Mouse (Mus musculus) kidney, adult 18-20 months (tissue): ENCODE measurements around the gene Zfp27.

ENCODE experiments used
- DNase-seq: peaks from one replicate; pipeline ENCODE4 v3.0.0; 2021

Zfp27 gene

DNA sequence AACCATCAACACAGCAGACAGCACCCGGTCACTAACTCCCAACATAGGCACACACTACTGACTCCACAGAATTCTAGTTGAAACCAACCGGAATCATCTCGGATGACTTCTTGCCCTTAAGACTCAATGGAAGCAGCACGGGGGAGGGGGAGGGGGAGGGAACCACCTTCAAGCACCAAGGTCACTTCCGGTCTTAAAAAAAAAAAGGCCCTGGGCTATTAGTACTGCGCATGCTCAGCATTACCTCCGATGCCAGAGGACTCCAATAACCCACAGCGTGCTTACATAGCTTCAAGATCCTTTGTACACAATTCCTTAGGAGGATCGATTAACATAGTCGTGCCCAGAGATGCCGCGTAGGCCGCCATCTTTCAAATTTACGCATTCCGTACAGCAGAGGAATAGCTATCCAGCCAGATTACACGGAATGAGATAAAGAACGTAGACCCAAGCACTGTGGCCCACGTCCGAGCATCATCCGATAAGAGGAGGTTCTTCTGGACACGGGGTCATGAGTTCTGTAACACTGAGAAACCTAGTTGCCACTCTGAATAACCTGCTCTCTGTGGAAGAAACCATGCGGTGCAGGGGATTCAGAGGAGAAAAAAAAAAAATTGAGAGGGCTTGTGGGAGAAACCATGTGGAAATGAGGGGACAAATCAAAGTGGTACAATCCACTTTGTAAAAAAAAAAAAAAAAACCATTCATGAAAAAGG is at the start of gene Zfp27:
Gene Zfp27, minus strand, starts transcription at position 607 of the 716 bp plus-strand sequence.
- peak; percentile 68 for DNase-seq

DNA sequence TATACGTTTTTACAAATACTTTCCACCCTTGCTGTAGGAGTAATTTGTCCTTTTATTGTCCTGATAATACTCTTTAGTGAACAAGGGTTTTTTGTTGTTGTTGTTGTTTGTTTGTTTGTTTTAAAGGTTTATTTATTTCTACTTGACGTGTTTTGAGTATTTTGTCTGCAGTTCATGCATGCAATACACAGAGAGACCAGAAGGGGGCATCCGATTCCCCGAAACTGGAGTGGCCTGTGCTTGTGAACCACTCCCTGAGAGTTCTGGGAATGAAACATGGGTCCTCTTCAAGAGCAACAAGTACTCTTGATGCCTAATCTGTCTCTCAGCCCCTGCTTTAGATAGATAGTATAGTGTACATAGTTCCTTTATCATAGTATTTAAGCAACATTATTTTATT is 48.4 kb upstream of the Zfp27 start:
- DNase-seq, result peak; percentile 53

DNA sequence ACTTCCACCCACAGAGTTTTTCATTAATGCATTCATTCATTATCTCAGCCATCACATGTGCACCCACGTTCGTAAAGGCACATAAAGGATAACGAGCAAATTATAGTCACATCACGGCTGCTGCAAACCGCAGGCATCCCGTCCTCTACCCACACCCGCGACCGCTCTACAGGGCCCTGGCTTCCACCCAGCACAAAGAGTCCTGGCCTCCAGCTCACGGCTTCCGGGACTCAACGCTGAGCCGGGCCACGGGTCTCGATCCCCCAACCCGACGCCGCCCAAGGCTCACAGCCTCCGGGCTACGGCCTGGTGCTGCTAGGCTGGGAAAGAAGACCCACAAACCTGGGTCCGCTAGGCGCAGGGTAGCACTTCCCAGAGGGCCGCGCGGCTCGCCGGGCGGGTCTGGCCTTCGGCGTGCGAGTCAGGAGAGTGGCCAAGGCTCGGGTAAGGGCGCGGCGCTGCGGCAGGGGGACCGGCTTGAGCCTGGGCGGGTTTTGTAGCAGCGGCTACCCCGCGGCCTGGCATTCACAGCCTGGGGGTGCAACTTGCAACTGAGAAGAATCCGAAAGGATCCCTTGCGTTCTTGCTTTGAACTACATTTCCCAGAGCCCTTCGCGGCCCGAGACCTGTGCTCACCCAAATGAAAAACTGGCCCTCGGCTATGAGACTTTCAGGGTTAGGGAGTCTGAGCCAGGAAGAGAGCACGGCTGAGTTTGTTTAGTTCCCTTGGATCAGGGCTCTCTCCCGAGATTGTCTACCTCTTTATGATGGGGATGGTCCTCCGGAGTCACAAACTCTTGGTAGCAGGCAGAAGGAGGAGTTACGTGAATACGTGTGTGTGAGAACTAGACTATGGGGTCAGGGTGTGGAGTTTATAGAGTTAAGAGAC is 47.4 kb upstream of the Zfp27 start, which contains the start of gene Zfp74:
Gene Zfp74, minus strand, starts transcription at position 577 of the 889 bp plus-strand sequence.
- peak; percentile 87 for DNase-seq

DNA sequence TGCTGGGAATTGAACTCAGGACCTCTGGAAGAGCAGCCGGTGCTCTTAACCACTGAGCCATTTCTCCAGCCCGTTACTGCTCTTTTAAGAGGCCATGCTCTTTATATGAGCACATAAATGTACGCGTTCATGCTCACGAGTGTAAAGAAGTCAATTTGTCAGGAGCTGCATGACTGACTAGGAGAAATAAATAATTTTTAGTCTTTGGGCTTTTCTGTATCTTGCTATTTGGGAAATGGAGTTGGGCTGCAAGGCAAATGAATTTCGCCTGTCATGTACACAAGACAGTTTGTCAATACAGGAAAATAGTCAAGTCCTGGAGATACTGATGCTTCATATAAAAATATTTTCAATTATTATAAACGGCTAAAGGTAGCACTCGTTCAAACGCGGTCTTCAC is 46.7 kb upstream of the Zfp27 start:
- no peak for DNase-seq

DNA sequence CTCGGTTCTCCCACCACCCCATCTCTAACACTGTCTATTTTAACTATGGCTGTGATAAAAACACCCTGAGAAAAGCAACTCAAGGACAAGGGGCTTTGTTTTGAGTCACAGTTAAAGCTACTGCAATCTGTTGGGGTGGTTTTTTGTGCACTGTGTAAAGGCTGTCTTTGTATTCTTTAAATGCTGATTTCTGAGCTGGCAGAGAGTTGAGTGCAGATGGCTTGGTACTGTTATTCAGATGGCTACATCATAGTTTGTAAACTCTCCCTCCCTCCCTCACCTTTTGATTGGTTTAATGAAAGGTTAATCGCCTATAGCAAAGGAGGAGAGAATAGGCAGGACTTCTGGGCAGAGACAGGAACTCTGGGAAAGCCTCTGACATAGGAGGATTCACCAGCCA is 37.8 kb upstream of the Zfp27 start:
- DNase-seq, result no peak

DNA sequence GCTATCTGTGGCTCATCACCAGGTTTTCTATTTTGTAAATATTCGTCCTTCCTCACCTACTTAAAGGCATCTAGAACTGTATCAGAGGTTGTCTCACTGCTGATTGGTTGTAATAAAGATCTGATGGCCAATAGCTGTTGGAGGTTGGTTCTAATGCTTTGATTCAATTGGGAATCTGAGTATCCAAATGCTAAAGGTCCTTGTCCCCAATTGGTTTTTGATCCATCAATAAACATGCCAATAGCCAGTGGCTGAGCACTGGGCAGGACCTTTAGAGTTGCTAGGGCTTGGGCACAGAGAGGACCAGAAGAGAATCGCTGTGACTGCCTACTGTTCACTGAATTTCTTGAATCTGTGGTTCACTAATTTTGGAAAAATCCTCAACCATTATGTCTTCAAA is 37.3 kb upstream of the Zfp27 start:
- DNase-seq, result no peak

DNA sequence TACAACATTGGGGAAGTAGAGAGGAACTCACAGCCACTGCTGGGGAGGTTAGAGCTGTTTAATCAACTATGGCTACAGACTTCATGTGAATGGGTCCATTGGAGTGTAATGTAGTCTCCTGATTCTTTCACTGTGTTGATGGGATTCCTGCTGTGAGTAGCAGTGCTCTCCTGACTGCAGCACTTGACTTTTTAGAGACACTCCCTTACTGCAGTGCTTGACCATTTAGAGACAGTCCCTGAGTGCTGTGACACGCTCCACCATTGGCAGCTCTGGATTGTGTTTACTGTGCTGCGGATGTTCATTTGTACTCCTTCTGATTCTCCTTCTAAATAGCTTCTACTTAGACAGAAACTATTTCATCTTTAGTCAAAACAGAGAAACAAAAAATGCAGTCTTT is 36.4 kb upstream of the Zfp27 start:
- DNase-seq, result no peak

DNA sequence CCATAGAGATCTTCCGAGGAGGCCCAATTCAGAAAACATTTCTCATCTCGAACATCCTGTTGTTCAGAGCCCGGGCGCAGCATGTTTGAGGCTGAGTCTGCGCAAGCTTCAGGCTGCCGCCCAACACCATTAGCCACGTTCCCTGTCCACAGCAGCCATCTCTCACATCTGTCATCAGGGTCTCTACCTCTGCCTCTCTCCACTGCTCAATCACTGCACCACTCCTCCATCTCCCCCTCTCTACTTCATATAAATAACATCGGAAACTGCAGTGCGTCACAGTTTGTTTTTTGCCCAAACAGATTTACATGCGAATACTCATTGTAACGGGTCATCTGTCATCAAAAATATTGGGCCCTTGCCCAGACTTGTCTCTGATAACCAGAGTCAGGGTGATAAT is 34.7 kb upstream of the Zfp27 start:
- no peak for DNase-seq

DNA sequence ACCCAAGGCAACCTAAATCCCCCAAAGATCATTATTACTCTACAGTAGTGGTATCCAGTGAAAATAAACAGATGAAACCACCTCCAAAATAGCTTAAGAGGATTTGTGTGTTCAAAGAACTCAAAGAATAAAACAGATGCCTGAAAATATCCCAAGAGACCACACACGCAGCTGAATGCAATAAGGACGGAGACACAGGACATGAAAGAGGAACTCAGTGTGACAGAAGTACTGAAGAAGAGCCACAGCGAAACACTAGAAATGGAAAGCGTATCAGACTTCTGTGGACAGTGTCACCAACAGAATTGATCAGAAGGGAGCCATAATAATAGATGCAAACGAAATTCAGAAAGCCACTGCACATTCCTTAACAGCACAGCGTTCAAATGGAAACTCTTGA is 32.5 kb upstream of the Zfp27 start:
- DNase-seq, result no peak

DNA sequence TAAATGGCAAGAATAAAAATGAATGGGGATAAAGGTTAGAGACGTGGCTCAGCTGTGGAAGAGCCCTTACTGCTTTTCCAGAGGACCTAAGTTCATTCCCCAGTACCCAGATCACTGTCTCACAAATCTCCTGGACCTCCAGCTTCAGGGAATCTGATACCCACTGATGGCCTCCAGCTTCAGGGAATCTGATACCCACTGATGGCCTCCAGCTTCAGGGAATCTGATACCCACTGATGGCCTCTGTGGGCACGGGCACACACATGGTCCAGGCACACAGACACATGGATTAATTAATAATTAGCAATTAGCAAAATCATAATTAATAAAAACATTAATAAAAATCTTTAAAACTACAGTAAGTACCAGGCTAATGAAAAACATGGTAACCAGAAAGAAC is 16.4 kb upstream of the Zfp27 start:
- DNase-seq, result no peak

DNA sequence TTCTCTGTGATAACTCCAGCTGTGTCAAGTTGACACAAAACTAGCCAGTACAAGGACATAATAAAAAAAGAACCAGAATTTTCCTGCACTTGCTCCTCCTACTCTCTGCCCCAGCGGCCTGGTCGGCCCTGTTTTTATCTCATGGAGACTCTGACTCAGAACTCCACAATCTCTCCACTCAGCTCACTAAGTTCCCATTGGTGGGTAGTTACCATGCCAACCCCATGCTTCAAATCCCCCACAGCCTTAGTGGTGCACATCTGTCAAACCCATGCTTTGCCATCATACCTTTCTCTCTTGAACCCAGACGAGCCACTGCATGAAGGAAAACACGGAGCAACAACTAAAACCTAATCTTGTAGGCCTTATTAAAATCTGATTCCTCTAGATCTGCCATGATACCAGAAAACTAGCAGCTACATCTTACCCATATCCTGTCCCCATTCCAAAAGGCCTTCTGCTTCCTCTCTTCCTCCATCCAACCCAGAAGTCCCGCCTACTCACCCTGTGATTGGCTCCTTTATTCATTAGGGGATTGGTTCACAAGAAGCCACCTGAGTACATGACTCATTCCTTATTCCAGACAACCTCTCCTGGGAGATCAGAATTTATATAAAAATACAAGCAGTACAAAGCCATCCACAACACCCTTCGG is 15.2 kb upstream of the Zfp27 start:
- no peak for DNase-seq

DNA sequence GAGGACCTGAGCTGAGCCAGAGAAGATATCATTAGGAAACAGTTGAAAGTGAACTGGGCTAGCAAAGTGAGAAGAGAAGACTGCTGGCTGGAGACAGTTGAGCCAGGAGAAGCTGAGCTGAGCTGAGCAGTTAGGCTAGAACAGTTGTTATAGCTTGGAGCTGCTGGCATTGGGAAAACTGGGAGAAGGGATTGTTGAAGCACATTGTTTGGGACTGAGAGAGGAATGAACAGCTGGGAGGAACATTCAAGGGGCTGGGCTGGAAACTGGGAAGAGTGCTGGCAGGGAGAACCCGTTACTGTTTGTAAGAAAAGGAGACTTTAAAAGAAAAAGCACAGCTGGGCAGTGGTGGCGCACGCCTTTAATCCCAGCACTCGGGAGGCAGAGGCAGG is 11.7 kb upstream of the Zfp27 start:
- no peak for DNase-seq

DNA sequence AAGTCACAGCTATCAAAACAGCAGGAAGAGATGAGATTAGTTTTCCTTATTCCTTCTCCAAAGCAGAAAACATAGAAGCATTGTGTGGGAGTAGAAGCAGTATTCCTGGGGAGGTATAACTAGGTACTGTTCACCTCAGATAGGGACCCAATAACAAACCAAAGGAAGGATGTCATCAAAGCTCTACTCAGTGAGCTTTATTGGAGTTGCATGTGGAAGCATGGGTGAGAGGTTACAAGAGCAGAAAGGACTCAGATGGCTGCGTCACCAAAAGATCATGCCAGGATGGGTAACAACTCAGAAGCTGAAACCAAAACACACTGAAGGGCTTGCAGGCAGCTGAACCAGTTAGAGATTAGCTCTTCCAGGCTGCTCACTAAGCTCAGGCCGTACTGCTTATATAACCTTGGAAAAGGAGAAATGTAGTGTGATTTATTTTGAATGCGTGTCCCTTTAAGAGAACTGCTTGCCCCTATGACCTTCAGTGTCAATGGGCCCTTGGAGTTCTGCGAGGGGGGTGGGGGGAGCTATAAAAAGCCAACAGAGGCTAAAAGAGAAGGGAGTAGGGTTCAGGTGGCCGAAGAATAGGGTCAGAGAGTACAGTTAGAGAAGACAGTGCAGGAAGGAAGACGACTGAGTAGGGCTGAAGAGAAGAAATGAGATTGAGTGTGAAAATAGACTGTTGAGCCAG is 11.1 kb upstream of the Zfp27 start:
- DNase-seq, result peak; percentile 4

DNA sequence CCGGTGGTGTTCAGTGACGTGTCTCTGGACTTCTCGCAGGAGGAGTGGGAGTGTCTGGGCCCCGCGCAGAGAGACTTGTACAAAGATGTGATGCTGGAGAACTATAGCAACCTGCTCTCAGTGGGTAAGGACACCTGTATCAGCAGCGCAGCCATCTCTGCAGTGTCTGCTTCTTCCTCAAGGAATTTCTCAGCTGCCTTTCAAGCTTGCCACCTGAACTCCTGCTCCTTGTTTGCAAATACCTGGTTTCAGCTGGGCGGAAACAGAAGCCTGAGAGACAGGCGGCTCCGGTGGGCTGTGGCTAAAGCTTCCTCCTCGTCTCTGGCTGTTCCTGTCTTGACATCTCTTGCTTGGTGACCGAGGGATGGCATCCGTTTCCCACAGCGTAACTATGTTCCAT is 5.8 kb upstream of the Zfp27 start:
- no peak for DNase-seq

DNA sequence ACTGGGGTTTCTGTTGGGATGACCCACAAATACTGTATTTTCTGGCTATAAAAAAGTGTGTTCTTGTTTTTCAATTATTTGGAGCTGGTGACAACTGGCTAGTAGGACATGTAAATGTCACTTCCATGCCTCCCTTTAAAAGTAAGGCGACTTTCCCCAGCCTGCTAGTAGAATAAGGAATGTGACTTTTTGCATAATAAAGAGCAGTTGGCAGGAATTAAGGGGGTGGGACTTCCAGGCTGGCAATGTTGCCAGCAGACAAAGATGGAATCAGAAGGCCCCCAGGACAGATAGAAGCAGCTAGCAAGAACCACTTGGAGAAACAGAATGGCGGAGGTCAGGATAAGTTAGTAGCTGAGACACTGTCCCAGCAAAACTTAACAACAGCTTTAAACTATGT is 3.9 kb upstream of the Zfp27 start:
- DNase-seq, result no peak

DNA sequence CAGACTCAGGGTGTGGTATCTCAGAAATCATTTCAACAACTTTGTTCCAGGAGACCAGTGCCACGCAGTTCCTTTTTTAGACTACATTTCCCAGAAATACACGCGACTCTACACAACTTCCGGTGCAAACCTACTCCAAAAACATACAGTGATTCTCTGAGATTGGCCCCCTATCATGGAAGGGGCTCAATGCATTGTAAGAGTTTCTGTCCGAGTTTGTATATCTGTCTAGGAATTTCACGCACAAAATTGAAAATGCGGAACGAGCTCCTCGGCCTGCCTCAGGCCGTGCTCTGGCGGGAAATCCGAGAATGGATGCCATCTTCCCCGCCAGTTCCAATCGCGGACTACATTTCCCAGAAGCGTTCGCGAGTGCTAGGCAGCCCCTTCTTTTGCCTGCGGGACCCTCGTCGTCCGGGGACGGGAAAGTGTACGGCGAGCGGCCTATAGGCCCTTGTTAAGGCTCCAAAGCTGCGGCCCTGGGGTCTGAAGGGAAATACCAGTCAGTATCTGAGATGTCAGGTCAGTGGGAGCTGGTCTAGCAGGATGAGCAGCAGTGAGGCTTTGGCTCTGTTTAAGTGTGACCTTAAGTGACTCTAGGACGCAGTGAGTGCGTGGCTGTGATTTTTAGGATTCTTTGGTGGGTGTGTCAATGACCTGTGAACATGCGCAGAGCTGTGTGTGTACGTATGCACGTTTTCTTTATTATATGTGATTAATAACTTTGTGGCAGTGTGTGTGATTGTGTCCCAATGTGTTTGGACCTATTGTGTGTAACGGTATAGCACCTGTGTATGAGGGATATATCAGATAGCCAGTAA is 2.0 kb upstream of the Zfp27 start, which contains the start of gene Zfp383:
Gene Zfp383, plus strand, starts transcription at position 94 of the 821 bp plus-strand sequence.
- peak; percentile 90 for DNase-seq

DNA sequence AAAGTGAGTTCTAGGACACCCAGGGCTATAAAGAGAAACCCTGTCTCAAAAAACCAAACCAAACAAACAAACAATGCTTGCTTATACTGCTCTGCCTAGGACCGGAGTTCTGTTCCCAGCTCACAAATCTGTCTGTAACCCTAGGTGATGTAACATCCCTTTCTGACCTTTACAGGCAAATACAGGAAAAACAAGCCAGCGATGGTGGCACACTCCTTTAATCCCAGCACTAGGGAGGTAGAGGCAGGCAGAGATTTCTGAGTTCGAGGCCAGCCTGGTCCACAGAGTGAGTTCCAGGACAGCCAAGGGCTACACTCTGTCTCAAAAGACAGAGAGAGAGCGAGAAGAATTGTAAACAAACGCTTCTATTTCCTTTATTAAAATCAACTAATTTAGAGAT is 834 bp upstream of the Zfp27 start:
- DNase-seq, result peak; percentile 7

DNA sequence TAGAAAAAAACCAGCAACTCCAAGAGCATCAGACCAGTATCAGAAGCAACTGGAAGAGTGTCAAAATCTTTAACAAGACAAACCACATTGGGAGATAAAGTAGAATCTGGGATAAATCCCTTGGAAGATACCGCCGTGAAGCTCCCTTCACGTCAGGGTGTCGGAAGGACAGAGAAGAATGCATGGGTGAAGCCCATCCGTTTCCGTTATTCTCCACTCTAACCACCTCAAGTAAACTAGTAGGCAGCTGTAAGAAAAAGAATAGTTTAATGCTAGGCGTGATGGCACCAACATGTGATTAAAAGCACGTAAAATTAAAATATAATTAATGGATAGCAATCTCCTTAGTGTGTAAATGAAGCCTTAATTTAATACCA is 298 bp upstream of the Zfp27 start:
- DNase-seq, result peak; percentile 8

DNA sequence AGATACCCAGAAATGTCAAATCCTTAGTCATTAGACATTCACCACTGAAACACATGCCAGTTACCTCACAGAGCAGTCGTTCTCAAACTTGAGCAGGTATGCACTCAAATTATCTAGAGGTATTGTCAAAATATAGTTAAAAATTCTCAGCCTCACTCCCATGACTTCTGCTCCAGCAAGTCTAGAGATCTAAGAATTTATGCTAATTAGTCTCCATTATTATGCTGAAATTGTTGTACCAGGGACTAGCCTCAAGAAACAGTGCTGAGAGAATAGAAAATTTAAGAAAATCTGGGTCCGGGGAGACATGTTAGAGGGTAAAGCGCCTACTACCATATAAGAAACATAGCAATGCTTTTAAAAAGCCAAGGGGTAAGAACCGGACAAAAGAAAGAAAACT is 2.3 kb downstream of the Zfp27 start:
- no peak for DNase-seq

DNA sequence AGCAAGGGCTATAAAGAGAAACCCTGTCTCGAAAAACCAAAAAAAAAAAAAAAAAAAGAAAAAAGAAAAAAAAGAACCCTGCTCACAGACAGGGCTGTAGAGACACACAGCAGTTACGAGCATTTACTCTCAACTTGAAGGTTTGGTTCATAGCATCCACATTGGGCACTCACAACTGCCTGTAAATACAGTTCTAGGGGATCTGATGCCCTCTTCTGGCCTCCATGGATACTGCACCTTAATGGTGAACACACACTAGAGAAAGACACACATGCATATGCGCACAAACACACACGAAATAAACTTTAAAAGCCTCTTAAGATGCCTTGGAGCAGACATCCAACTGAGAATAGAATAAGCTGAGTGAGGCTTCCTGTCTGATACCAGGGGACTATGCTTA is 8.0 kb downstream of the Zfp27 start:
- DNase-seq, result no peak

DNA sequence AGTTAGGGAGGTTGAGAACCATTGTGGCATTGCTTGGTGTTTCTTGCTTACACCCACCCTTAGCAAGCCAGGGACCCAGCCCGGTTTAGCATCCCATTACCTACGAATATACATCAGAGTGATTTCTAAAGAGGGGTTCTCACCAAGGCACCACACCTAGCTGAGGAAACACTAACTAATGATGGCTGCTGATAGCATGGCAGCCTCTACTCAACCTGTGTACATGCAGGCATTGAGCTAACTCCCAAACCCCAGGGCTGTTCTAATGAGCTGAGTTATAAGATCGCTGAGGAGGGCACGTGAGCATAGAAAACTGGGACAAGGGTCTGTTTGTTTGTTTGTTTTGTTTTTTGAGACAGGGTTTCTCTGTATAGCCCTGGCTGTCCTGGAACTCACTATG is 13.6 kb downstream of the Zfp27 start:
- no peak for DNase-seq

DNA sequence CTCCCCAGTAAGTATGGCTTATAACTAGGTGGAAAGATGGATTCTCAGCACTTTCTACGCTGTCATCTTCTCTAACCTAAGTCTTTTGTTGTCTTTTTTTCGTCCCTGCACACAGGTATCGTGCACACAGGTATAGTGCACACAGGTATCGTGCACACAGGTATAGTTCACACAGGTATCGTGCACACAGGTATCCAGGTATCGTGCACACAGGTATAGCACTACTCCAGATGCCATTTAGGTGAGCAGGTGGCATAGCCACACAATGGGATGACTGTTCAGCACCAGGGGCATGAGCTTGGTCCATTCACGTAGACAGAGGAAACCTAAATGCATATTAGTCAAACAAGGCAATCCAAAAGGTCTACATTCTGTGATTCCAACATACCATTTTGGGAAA is 15.9 kb downstream of the Zfp27 start:
- DNase-seq, result no peak
